Mouse (Mus musculus): ENCODE data around the gene Cyp27b1. TPM values are rescaled to one million over a fixed set of nuclear protein-coding genes. Genes with fewer than 3 reads are reported as not detected.
"Not testable (repeated sequence)": the region's sequence is repeated elsewhere in the genome, so short reads cannot be mapped to it uniquely, and the experiment has no call there.

The Cyp27b1 gene
- total RNA-seq, 2 experiments from 2014 or later: not detected

GRCm38 (mm10) chr10:127048608-127049394 is 751 bp downstream of the Cyp27b1 start:
- no peak for ATAC-seq (replicated peaks; ENCODE audit: low FRiP score, poor library complexity, severe bottlenecking)

GRCm38 (mm10) chr10:127049395-127050118 is 1.5 kb downstream of the Cyp27b1 start:
- ATAC-seq (replicated peaks; ENCODE audit: low FRiP score, poor library complexity, severe bottlenecking): no peak

- ATAC-seq (replicated peaks; ENCODE audit: low FRiP score, poor library complexity, severe bottlenecking): no peak
Observed at GRCm38 (mm10) chr10:127050119-127050474, 2.0 kb downstream of the Cyp27b1 start.

GRCm38 (mm10) chr10:127054646-127055045 is 6.6 kb downstream of the Cyp27b1 start:
- ATAC-seq (replicated peaks; ENCODE audit: low FRiP score, poor library complexity, severe bottlenecking): no peak

GRCm38 (mm10) chr10:127055406-127055805 is 7.4 kb downstream of the Cyp27b1 start:
- no peak for ATAC-seq (replicated peaks; ENCODE audit: low FRiP score, poor library complexity, severe bottlenecking)

GRCm38 (mm10) chr10:127056490-127056889 is 8.4 kb downstream of the Cyp27b1 start:
- ATAC-seq (replicated peaks; ENCODE audit: low FRiP score, poor library complexity, severe bottlenecking): no peak

- ATAC-seq (replicated peaks; ENCODE audit: low FRiP score, poor library complexity, severe bottlenecking): peak; percentile 78
Observed at GRCm38 (mm10) chr10:127058161-127058560, 10.1 kb downstream of the Cyp27b1 start.

GRCm38 (mm10) chr10:127058708-127059107 is 10.7 kb downstream of the Cyp27b1 start:
- ATAC-seq (replicated peaks; ENCODE audit: low FRiP score, poor library complexity, severe bottlenecking): no peak

GRCm38 (mm10) chr10:127059174-127059967 is 11.3 kb downstream of the Cyp27b1 start:
- no peak for ATAC-seq (replicated peaks; ENCODE audit: low FRiP score, poor library complexity, severe bottlenecking)

GRCm38 (mm10) chr10:127059968-127060916 is 12.2 kb downstream of the Cyp27b1 start, which contains the start of gene March9:
Gene March9, minus strand, starts transcription at chr10:127060184.
- no peak for ATAC-seq (replicated peaks; ENCODE audit: low FRiP score, poor library complexity, severe bottlenecking)

- ATAC-seq (replicated peaks; ENCODE audit: low FRiP score, poor library complexity, severe bottlenecking): no peak
Observed at GRCm38 (mm10) chr10:127061085-127061484, 13.0 kb downstream of the Cyp27b1 start.

- ATAC-seq (replicated peaks; ENCODE audit: low FRiP score, poor library complexity, severe bottlenecking): no peak
Observed at GRCm38 (mm10) chr10:127061513-127061912, 13.5 kb downstream of the Cyp27b1 start.

- not testable (repeated sequence) for ATAC-seq (replicated peaks; ENCODE audit: low FRiP score, poor library complexity, severe bottlenecking)
Observed at GRCm38 (mm10) chr10:127062101-127062500, 14.1 kb downstream of the Cyp27b1 start.

GRCm38 (mm10) chr10:127062503-127062902 is 14.5 kb downstream of the Cyp27b1 start:
- no peak for ATAC-seq (replicated peaks; ENCODE audit: low FRiP score, poor library complexity, severe bottlenecking)

GRCm38 (mm10) chr10:127063239-127063872 is 15.3 kb downstream of the Cyp27b1 start, which contains the start of gene Cdk4:
Gene Cdk4, plus strand, starts transcription at chr10:127063534.
- ATAC-seq (replicated peaks; ENCODE audit: low FRiP score, poor library complexity, severe bottlenecking): peak; percentile 85

- peak; percentile 21 for ATAC-seq (replicated peaks; ENCODE audit: low FRiP score, poor library complexity, severe bottlenecking)
Observed at GRCm38 (mm10) chr10:127063913-127064870, 16.1 kb downstream of the Cyp27b1 start.

GRCm38 (mm10) chr10:127065981-127066380 is 17.9 kb downstream of the Cyp27b1 start:
- ATAC-seq (replicated peaks; ENCODE audit: low FRiP score, poor library complexity, severe bottlenecking): no peak

All from erythroblast, adult 5-6 weeks (primary cell).